Mouse (Mus musculus) left cerebral cortex, adult 2 months (tissue): ENCODE measurements around the gene Cd209f. TPM values are rescaled to one million over a fixed set of nuclear protein-coding genes. Genes with fewer than 3 reads are reported as not detected.
"Not testable (repeated sequence)": the region's sequence is repeated elsewhere in the genome, so short reads cannot be mapped to it uniquely, and the experiment has no call there.

ENCODE experiments used
- DNase-seq, 2 experiments: peaks; one replicate each; pipeline ENCODE4 v3.0.0; 2021 to 2022; ENCODE audit warnings: low spot score in 2 of 2, mixed read lengths in 1 of 2; ENCODE audit errors: extremely low spot score in 1 of 2
- H3K27ac ChIP-seq: fragments of 200-600 bp; 2 replicates; pipeline ENCODE4 v1.8.1; 2022
- H3K4me3 ChIP-seq: fragments of 200-600 bp; 2 replicates; pipeline ENCODE4 v1.8.1; 2022
- CTCF ChIP-seq: fragments of 200-600 bp; IDR thresholded peaks from 2 replicates; pipeline ENCODE4 v1.8.1; 2022; ENCODE audit warnings: antibody characterized with exemption, mild to moderate bottlenecking, moderate library complexity
- intact Hi-C: fragments of 180-260 bp; cut with DNase I; formaldehyde crosslinking; loops from one replicate; pipeline ENCODE4 v1.15.1; 2025
- long read RNA-seq, 2 experiments: library from polyadenylated mRNA; stranded (forward); transcript quantifications; one replicate each; pipeline ENCODE4 v2.0.0; 2021; ENCODE audit warnings: borderline mapping rate in 2 of 2
- total RNA-seq, 2 experiments: library from RNA; stranded (reverse); gene quantifications; 2 replicates each; pipeline ENCODE4 v1.2.3; 2021

Cd209f gene
- under 1 TPM; 0.51 to 0.52 TPM for total RNA-seq
- long read RNA-seq, experiment 1: 0 reads
- long read RNA-seq, experiment 2, partial matches to known transcripts: 1 of 1 reads
- long read RNA-seq, experiment 2, other reads (novel, unspliced or antisense): 0 of 1 reads

- DNase-seq, intact Hi-C loops: not testable (repeated sequence)
These were observed at the start of gene Cd209f for GRCm38 (mm10) chr8:4105735-4106134. TSS of gene Cd209f (minus strand) at chr8:4105835.

DNA sequence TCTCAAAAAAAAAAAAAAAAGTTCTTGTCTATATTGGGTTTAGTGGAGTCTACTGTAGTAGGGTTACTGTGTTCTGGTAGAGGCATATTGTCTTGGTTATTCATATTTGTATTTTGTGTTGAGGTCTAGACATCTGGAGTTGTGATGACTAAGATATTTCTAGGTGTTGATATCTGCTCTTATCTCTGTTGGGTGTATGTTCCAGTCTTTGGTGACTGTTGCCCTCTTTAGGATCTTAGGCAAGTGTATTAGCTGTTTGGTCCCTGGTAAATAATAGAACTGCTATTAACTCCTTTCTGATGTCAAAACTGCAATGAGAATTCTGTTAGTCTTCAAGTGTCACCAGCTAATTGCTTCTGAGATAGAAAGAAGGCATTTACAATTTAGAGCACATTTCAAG, 49.2 kb upstream of the Cd209f start:
- intact Hi-C loops: no loop called here
- Histone ChIP-seq H3K27ac (no peak overlapping the region), H3K4me3 (no peak overlapping the region)
- DNase-seq: no peak
- no peak for TF ChIP-seq CTCF

More at GRCm38 (mm10) chr8:4105735-4106134, at the start of gene Cd209f:
- H3K27ac ChIP-seq, H3K4me3 ChIP-seq: not testable (repeated sequence)

GRCm38 (mm10) chr8:4147272-4147671, 41.6 kb upstream of the Cd209f start:
- no peak overlapping the region for H3K4me3 ChIP-seq
- DNase-seq: no peak
- no peak for TF ChIP-seq CTCF
- intact Hi-C loops: loop anchor here (10.0 kb wide), 1 partner anchor 228 kb away; no protein-coding TSS in a partner anchor
- H3K27ac ChIP-seq: no peak overlapping the region

- DNase-seq: no peak
- intact Hi-C loops: loop anchor here (2.0 to 10.0 kb wide), 4 partner anchors 116 to 447 kb away; partner anchors contain the start of gene Ctxn1
- H3K4me3 ChIP-seq: no peak overlapping the region
- TF ChIP-seq CTCF: peak; percentile 28
- no peak overlapping the region for H3K27ac ChIP-seq
These were observed 36.1 kb upstream of the Cd209f start for GRCm38 (mm10) chr8:4141721-4142120.

DNA sequence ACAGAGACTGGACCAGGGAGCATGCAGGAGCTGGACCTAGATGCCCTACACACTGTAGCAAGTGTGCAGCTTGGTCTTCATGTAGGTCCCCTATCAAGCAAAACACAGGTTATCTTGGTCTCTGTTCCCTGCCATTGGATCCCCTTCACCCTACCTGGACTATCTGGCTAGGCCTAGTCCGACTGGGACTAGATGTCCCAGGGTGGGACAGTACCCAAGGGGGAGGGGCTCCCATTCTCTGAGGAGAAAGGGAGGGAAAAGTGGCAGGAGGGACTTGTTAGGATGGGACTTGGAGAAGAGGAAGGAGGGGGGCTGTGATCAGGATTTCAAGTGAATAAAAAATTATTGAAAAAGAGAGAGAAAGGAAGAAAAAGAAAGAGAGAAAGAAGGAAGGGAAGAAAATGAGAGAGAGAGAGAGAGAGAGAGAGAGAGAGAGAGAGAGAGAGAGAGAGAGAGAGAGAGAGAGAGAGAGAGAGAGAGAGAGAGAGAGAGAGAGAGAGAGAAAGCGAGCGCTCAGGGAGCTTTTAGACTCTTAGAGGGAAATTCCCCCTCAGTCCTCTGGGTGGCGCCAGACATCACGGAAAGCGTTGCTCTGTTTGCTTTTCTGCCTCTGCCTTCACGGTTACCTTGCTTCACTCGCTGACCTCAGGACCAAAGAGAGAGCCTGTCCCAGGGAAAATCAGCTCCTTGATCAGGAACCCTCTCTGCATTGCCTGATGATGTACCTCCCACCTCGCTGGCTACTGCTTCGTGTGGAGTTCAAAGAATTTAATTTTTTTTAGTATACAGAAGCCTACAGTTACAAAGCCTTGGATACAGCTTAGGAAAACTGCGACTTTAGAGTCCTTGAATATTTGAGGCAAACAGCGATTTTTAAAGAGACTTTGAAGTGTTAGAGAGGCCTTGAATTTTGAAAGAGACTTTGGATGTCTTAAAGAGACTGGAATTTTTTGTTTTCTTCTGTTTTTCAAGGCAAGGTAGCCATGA, 34.3 kb upstream of the Cd209f start:
- Histone ChIP-seq H3K27ac (no peak overlapping the region), H3K4me3 (no peak overlapping the region)
- TF ChIP-seq CTCF: peak; percentile 73
- peak; percentile 76 to 78 for DNase-seq
- intact Hi-C loops: loop anchor here (2.0 to 10.0 kb wide), 4 partner anchors 117 to 449 kb away; partner anchors contain the start of gene Ctxn1

DNA sequence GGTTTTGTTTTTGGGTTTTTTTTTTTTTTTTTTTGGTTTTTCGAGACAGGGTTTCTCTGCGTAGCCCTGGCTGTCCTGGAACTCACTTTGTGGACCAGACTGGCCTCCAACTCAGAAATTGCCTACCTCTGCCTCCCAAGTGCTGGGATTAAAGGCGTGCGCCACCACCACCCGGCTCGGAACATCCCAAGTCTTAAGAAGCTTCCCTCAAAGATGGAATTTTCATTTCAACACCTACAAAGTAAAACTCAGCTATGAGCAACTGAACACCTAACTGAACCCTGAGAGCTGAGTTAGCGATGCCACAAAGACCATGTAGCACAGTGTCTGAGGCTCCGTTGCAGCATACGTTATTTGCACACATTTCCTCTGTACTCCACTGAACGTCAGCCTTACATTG, 28.2 kb upstream of the Cd209f start, which contains the start of gene Cd209g:
Gene Cd209g (plus strand): TSS at position 301 of the 400 bp plus-strand sequence.
- intact Hi-C loops: no loop called here
- no peak within 1 kb of the TSS for H3K27ac ChIP-seq
- no peak within 1 kb of the TSS for H3K4me3 ChIP-seq
- DNase-seq: no peak
- TF ChIP-seq CTCF: no peak

DNA sequence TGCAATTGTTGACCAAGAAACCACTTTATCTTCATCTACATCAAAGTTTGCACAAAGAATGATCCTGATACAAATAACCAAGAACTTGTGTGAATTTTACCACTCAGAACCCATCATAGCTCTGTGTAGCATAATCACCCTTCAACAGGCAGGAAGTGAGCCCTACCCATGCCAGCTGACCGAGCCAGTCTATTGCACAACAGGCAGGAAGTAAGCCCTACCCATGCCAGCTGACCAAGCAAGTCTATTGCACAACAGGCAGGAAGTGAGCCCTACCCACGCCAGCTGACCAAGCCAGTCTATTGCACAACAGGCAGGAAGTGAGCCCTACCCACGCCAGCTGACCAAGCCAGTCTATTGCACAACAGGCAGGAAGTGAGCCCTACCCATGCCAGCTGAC, 17.1 kb downstream of the Cd209f start:
- intact Hi-C loops, H3K27ac ChIP-seq, H3K4me3 ChIP-seq, DNase-seq: not testable (repeated sequence)

DNA sequence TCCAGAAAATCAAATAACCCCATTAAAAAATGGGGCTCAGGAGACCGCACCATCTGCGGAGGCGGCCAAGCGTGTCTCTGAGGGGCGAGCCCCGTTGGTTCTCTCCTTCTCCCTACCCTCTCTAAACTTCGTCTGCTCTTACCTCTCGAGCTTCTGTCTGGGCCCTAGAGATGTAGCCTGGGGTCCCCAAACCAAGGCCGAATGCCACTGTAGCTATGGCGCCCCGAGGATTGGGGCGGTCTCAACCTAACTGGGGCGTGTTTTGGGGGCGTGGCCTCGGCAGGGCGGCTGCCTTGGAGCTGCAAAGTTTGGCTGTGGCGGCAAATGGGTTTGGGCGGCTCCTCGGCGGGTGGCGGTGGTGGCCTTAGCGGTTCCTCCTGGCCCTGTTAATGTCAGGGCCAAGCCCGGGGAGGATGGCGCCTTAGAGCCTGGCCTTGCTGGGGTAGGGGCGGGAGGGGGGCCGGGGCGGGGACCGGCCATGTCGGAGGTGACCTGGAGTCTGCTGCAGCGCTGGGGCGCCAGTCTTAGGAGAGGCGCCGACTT, 18.4 kb downstream of the Cd209f start:
- intact Hi-C loops, DNase-seq, H3K4me3 ChIP-seq, H3K27ac ChIP-seq: not testable (repeated sequence)

Other genes starting within 250 kb of the Cd209f start
- gene Cd209d, start 227.3 kb downstream of the Cd209f start, total RNA-seq: not detected
- gene Cd209b, start 179.0 kb downstream of the Cd209f start, total RNA-seq: 1 to 10 TPM in 1 of 2 experiments, under 1 TPM in 1; 0.91 to 1.0 TPM
- under 1 TPM; 0.30 to 0.34 TPM for gene Cd209c, start 151.1 kb downstream of the Cd209f start, total RNA-seq
- gene Cd209g, start 28.3 kb upstream of the Cd209f start, total RNA-seq: not detected
- gene Evi5l, start 60.7 kb upstream of the Cd209f start, total RNA-seq: 100 to 1,000 TPM; 107 to 110 TPM
- 10 to 100 TPM; 42.9 to 46.0 TPM for gene Prr36, start 111.6 kb upstream of the Cd209f start, total RNA-seq
- not detected for gene Lrrc8e, start 121.0 kb upstream of the Cd209f start, total RNA-seq
- 10 to 100 TPM; 98.1 to 99.1 TPM for gene Map2k7, start 132.9 kb upstream of the Cd209f start, total RNA-seq
- gene Gm49320, start 133.0 kb upstream of the Cd209f start, total RNA-seq: 1 to 10 TPM in 1 of 2 experiments, not detected in 1; 1.8 TPM
- 10 to 100 TPM in 1 of 2 experiments, 1 to 10 TPM in 1; 8.2 to 10.5 TPM for gene Tgfbr3l, start 142.4 kb upstream of the Cd209f start, total RNA-seq
- 10 to 100 TPM; 28.8 to 31.4 TPM for gene Snapc2, start 147.2 kb upstream of the Cd209f start, total RNA-seq
- 100 to 1,000 TPM; 581 to 590 TPM for gene Ctxn1, start 153.4 kb upstream of the Cd209f start, total RNA-seq
- 10 to 100 TPM; 66.1 to 72.6 TPM for gene Timm44, start 170.1 kb upstream of the Cd209f start, total RNA-seq
- gene Ccl25, start 219.4 kb upstream of the Cd209f start, total RNA-seq: 10 to 100 TPM; 21.9 to 22.8 TPM
- gene Elavl1, start 219.6 kb upstream of the Cd209f start, total RNA-seq: 10 to 100 TPM; 74.1 to 77.4 TPM